Mouse (Mus musculus): ENCODE data around the gene Mcm9. TPM values are rescaled to one million over a fixed set of nuclear protein-coding genes. Genes with fewer than 3 reads are reported as not detected.

Mcm9 gene
- total and polyA plus RNA-seq, 2 experiments from 2014 or later = 7.7 to 8.0 TPM

DNA sequence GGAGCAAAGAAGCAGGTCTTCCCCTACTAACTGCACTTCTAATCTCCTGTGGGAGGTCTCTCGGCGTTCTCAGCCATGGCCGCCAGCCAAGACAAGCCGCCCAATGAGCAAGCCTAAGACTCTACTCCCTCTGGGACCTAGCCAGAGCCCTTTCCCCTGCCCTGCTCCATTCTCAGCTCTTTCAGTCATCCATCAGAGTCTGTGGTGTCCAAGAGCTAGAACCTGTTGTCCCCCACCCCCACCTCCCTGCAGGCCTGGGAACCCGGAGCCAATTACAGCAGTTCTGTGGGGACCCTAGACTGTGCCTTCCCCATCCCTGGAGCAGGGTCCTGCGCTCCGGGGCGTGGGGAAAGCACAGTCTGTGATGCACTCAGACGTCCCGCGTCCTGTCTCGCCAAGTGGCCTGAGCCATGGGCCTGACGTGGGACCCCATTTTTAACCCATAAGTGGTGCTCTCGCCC lies 49.6 kb downstream of the Mcm9 start:
- 13% methylated on average over 14 of the region's 14 CpGs for WGBS
- H3K27me3 ChIP-seq (ENCODE audit: insufficient read depth, low read length) = no peaks in the 10 kb centered on the region
- TF ChIP-seq CTCF (IDR thresholded peaks at IDR 0.05; ENCODE audit: low read depth) = no peak
- H3K4me3 ChIP-seq (ENCODE audit: low read length) = peak overlapping the region; percentile 39
- H3K36me3 ChIP-seq (ENCODE audit: insufficient read depth, low read length) = no peaks in the 10 kb centered on the region
- H3K4me1 ChIP-seq (ENCODE audit: insufficient read depth, low read length) = 0 out of 2 replicates have a peak, but pooled peaks cover 4% of the 10 kb centered on the region
- H3K4me2 ChIP-seq (ENCODE audit: low read depth, low read length) = peak overlapping the region; percentile 78
- H3K9me3 ChIP-seq (ENCODE audit: low read length) = no peaks in the 10 kb centered on the region
- ATAC-seq = peak; percentile 92
- H3K9ac ChIP-seq (replicated peaks; ENCODE audit: low read length) = peak overlapping the region; percentile 35; the same call in 1 of the 2 replicates
- peak; percentile 84 for DNase-seq (ENCODE audit: low spot score)
- H3K27ac ChIP-seq = peak overlapping the region; percentile 41; the same call in 1 of the 2 replicates

GRCm38 (mm10) chr10:53580137-53580536 lies 50.1 kb downstream of the Mcm9 start:
- DNase-seq (ENCODE audit: low spot score) (peak; percentile 27), ATAC-seq (peak; percentile 81)
- peak overlapping the region; percentile 39 for H3K4me3 ChIP-seq (ENCODE audit: low read length)
- peak overlapping the region; percentile 78 for H3K4me2 ChIP-seq (ENCODE audit: low read depth, low read length)
- H3K27ac ChIP-seq = 0 out of 2 replicates have a peak overlapping the region, but pooled peaks have one; percentile 41
- H3K9ac ChIP-seq (replicated peaks; ENCODE audit: low read length) = peak overlapping the region; percentile 35; the same call in 1 of the 2 replicates
- WGBS = 30% methylated on average over 7 of the region's 7 CpGs
- H3K27me3 ChIP-seq (ENCODE audit: insufficient read depth, low read length) = no peaks in the 10 kb centered on the region
- no peaks in the 10 kb centered on the region for H3K36me3 ChIP-seq (ENCODE audit: insufficient read depth, low read length)
- no peak for TF ChIP-seq CTCF (IDR thresholded peaks at IDR 0.05; ENCODE audit: low read depth)
- H3K4me1 ChIP-seq (ENCODE audit: insufficient read depth, low read length) = 0 out of 2 replicates have a peak, but pooled peaks cover 4% of the 10 kb centered on the region
- H3K9me3 ChIP-seq (ENCODE audit: low read length) = no peaks in the 10 kb centered on the region

- no peak overlapping the region for H3K4me2 ChIP-seq (ENCODE audit: low read depth, low read length)
- TF ChIP-seq CTCF (IDR thresholded peaks at IDR 0.05; ENCODE audit: low read depth) = no peak
- no peak overlapping the region for H3K27ac ChIP-seq
- H3K36me3 ChIP-seq (ENCODE audit: insufficient read depth, low read length) = no peaks in the 10 kb centered on the region
- ATAC-seq (no peak), DNase-seq (ENCODE audit: low spot score) (no peak)
- no peak overlapping the region for H3K9ac ChIP-seq (replicated peaks; ENCODE audit: low read length)
- H3K9me3 ChIP-seq (ENCODE audit: low read length) = no peaks in the 10 kb centered on the region
- no peak overlapping the region for H3K4me3 ChIP-seq (ENCODE audit: low read length)
- H3K27me3 ChIP-seq (ENCODE audit: insufficient read depth, low read length) = no peaks in the 10 kb centered on the region
- H3K4me1 ChIP-seq (ENCODE audit: insufficient read depth, low read length) = no peaks in the 10 kb centered on the region
Observed at GRCm38 (mm10) chr10:53568531-53568930, 61.7 kb downstream of the Mcm9 start.

DNA sequence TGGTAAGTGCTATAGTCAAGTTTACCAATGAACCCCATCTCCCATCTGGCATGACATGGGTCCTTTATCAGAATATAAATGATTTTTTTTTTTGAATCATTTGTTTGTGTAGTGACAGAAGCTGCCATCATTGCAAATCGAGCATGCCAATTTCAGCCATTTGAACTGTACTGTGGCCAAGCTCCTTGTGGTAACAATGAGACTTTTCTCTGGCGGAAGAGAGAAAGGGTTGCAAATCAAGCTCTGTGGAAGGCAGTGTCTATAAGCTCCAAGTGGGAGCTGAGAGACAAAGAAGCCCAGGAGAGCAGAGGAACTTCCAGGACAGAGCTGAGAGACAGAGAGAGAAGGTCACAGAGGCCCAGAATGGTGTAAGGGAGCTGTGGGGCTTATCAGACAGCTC lies 64.7 kb downstream of the Mcm9 start:
- H3K27me3 ChIP-seq (ENCODE audit: insufficient read depth, low read length) = no peaks in the 10 kb centered on the region
- H3K4me1 ChIP-seq (ENCODE audit: insufficient read depth, low read length) = no peaks in the 10 kb centered on the region
- no peak for DNase-seq (ENCODE audit: low spot score)
- WGBS = 50% methylated on average over 2 of the region's 2 CpGs
- no peaks in the 10 kb centered on the region for H3K9me3 ChIP-seq (ENCODE audit: low read length)
- no peak overlapping the region for H3K9ac ChIP-seq (replicated peaks; ENCODE audit: low read length)
- H3K36me3 ChIP-seq (ENCODE audit: insufficient read depth, low read length) = no peaks in the 10 kb centered on the region
- no peak for ATAC-seq
- H3K4me3 ChIP-seq (ENCODE audit: low read length) = no peak overlapping the region
- no peak overlapping the region for H3K27ac ChIP-seq
- TF ChIP-seq CTCF (IDR thresholded peaks at IDR 0.05; ENCODE audit: low read depth) = no peak
- H3K4me2 ChIP-seq (ENCODE audit: low read depth, low read length) = no peak overlapping the region

- Histone ChIP-seq H3K4me1 (ENCODE audit: insufficient read depth, low read length) (no peaks in the 10 kb centered on the region), H3K4me2 (ENCODE audit: low read depth, low read length) (no peak overlapping the region), H3K36me3 (ENCODE audit: insufficient read depth, low read length) (no peaks in the 10 kb centered on the region), H3K9ac (replicated peaks; ENCODE audit: low read length) (no peak overlapping the region), H3K4me3 (ENCODE audit: low read length) (no peak overlapping the region), H3K9me3 (ENCODE audit: low read length) (no peaks in the 10 kb centered on the region), H3K27me3 (ENCODE audit: insufficient read depth, low read length) (no peaks in the 10 kb centered on the region), H3K27ac (no peak overlapping the region)
- ATAC-seq = no peak
- TF ChIP-seq CTCF (IDR thresholded peaks at IDR 0.05; ENCODE audit: low read depth) = no peak
- 90% methylated on average over 5 of the region's 5 CpGs for WGBS
- no peak for DNase-seq (ENCODE audit: low spot score)
Observed at GRCm38 (mm10) chr10:53562001-53562400, 68.2 kb downstream of the Mcm9 start.

GRCm38 (mm10) chr10:53537596-53537995 lies 92.6 kb downstream of the Mcm9 start:
- WGBS = 75% methylated on average over 7 of the region's 7 CpGs
- peak; percentile 4 for DNase-seq (ENCODE audit: low spot score)
- no peaks in the 10 kb centered on the region for H3K4me1 ChIP-seq (ENCODE audit: insufficient read depth, low read length)
- no peak overlapping the region for H3K9ac ChIP-seq (replicated peaks; ENCODE audit: low read length)
- no peak overlapping the region for H3K4me3 ChIP-seq (ENCODE audit: low read length)
- no peak overlapping the region for H3K27ac ChIP-seq
- H3K4me2 ChIP-seq (ENCODE audit: low read depth, low read length) = no peak overlapping the region
- TF ChIP-seq CTCF (IDR thresholded peaks at IDR 0.05; ENCODE audit: low read depth) = no peak
- H3K9me3 ChIP-seq (ENCODE audit: low read length) = no peaks in the 10 kb centered on the region
- peaks cover 3% of the 10 kb centered on the region; the same call in 1 of the 2 replicates for H3K36me3 ChIP-seq (ENCODE audit: insufficient read depth, low read length)
- H3K27me3 ChIP-seq (ENCODE audit: insufficient read depth, low read length) = no peaks in the 10 kb centered on the region
- ATAC-seq = peak; percentile 51; the same call in 1 of the 2 replicates

- no peaks in the 10 kb centered on the region for H3K36me3 ChIP-seq (ENCODE audit: insufficient read depth, low read length)
- H3K27me3 ChIP-seq (ENCODE audit: insufficient read depth, low read length) = no peaks in the 10 kb centered on the region
- no peak for DNase-seq (ENCODE audit: low spot score)
- H3K9ac ChIP-seq (replicated peaks; ENCODE audit: low read length) = no peak overlapping the region
- no peak overlapping the region for H3K27ac ChIP-seq
- 85% methylated on average over 5 of the region's 5 CpGs for WGBS
- no peak overlapping the region for H3K4me3 ChIP-seq (ENCODE audit: low read length)
- no peaks in the 10 kb centered on the region for H3K4me1 ChIP-seq (ENCODE audit: insufficient read depth, low read length)
- H3K4me2 ChIP-seq (ENCODE audit: low read depth, low read length) = no peak overlapping the region
- no peak for TF ChIP-seq CTCF (IDR thresholded peaks at IDR 0.05; ENCODE audit: low read depth)
- H3K9me3 ChIP-seq (ENCODE audit: low read length) = no peaks in the 10 kb centered on the region
- ATAC-seq = no peak
Observed at GRCm38 (mm10) chr10:53532297-53532696, 97.9 kb downstream of the Mcm9 start.

Data from hindbrain, postnatal 0 days (tissue).